Mouse (Mus musculus) left cerebral cortex, postnatal 14 days (tissue): Measurements from ENCODE around the gene Fxyd5. TPM values are rescaled to one million over a fixed set of nuclear protein-coding genes. Genes with fewer than 3 reads are reported as not detected.

Experiments
- DNase-seq, 2 experiments: peaks; one replicate each; pipeline ENCODE4 v3.0.0; 2021 to 2022; ENCODE audit warnings: low spot score in 2 of 2, mixed read lengths in 1 of 2
- intact Hi-C: fragments of 180-260 bp; cut with DNase I; formaldehyde crosslinking; loops from one replicate; pipeline ENCODE4 v1.15.1; 2025
- long read RNA-seq, 2 experiments: library from polyadenylated mRNA; stranded (forward); transcript quantifications; one replicate each; pipeline ENCODE4 v2.0.0; 2021
- total RNA-seq, 2 experiments: library from RNA; stranded (reverse); gene quantifications; 2 replicates each; pipeline ENCODE4 v1.2.3; 2021

Gene Fxyd5
- total RNA-seq: 10 to 100 TPM; 36.3 to 37.2 TPM
- long read RNA-seq, experiment 1, partial matches to known transcripts: 2 of 16 reads
- long read RNA-seq, experiment 1, other reads (novel, unspliced or antisense): 11 of 16 reads
- long read RNA-seq, experiment 2, partial matches to known transcripts: 1 of 25 reads
- long read RNA-seq, experiment 2, other reads (novel, unspliced or antisense): 22 of 25 reads

GRCm38 (mm10) chr7:31042431-31042910, at the start of gene Fxyd5:
TSS of gene Fxyd5 (minus strand) at chr7:31042481.
- intact Hi-C loops: no loop called here
- no peak for DNase-seq

GRCm38 (mm10) chr7:31089721-31090120, 47.4 kb upstream of the Fxyd5 start:
- no peak for DNase-seq
- intact Hi-C loops: no loop called here

GRCm38 (mm10) chr7:31088206-31088605, 45.9 kb upstream of the Fxyd5 start:
- intact Hi-C loops: no loop called here

DNA sequence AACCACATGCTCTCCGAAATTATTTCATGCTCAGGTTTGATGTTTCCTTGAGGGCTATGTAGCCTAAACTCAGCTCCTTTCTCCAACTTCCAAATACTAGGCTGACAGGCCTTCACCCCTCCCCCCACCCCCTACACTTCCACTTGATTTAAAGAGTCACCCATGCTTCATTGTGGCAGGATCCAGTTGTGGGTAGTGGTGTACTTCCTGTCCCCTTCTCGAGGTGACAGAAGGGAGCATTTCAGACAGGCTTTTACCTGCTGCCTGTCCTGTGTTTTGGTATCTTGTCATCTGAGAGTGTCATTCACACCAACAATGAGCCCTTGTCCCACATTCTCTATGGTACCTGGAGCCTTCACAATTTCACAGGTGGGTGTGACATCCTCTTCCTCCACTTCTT, 45.0 kb upstream of the Fxyd5 start:
- intact Hi-C loops: no loop called here
- no peak for DNase-seq

More at GRCm38 (mm10) chr7:31088206-31088605, 45.9 kb upstream of the Fxyd5 start:
- DNase-seq: no peak

DNA sequence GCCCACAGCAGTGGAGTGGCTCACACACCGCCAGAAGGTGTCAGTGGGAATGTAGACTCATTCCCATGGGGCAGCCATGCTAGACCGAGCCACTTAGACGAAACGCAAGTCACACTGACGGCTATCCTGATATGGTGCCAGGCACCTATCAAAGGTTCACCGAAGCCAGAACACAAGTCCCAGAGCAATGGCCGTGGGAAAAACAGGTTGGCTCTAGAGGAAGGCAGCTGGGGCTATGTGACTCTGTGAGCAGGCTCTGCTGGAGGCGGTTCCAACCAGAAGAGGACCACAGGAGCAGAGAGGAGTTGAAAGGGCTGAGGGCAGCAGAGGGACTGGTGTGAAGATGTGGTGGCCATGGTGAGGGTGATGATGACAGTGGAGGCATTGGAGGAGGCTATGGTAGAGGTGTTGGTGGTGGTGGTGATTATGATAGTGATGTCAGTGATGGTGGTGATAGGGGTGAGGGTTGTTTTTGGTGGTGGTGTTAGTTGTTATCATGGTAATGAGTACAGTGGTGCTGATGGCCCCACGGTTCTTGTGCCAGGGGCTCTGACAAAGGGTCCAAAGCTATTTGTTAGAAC, 44.0 kb upstream of the Fxyd5 start:
- intact Hi-C loops: no loop called here
- DNase-seq: no peak

DNA sequence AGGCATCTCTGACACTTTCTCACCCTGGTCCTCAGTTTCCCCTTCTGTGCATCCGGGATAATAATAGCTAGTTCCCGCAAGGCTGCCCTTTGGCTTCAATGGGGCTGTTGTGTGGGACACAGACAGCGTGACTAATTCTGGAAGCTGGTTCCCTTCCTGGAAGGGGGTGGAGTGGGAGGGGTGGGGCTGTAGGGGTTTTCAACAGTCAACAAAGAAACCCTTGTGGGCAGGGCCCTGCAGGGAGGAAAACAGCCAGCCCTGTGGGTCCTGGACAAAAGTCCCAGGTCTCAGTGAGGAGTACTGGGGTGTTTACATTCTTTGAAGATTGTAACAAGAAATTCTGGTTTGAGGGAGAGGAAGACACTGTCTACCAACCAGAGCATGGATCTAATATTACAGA, 42.9 kb upstream of the Fxyd5 start:
- peak in 1 of 2 experiments; percentile 37 for DNase-seq
- intact Hi-C loops: no loop called here

- DNase-seq: no peak
Observed at GRCm38 (mm10) chr7:31084140-31084539, 41.9 kb upstream of the Fxyd5 start.

GRCm38 (mm10) chr7:31082831-31083588, 40.7 kb upstream of the Fxyd5 start:
- intact Hi-C loops: no loop called here
- peak; percentile 50 to 65 for DNase-seq

More at GRCm38 (mm10) chr7:31084140-31084539, 41.9 kb upstream of the Fxyd5 start:
- intact Hi-C loops: no loop called here

- DNase-seq: no peak
- intact Hi-C loops: no loop called here
Observed at GRCm38 (mm10) chr7:31082106-31082505, 39.8 kb upstream of the Fxyd5 start.

- intact Hi-C loops: no loop called here
- DNase-seq: no peak
Observed at GRCm38 (mm10) chr7:31081106-31081505, 38.8 kb upstream of the Fxyd5 start.

GRCm38 (mm10) chr7:31080611-31081010, 38.3 kb upstream of the Fxyd5 start:
- DNase-seq: no peak
- intact Hi-C loops: no loop called here

- DNase-seq: no peak
- intact Hi-C loops: no loop called here
Observed at GRCm38 (mm10) chr7:31079670-31080069, 37.4 kb upstream of the Fxyd5 start.

GRCm38 (mm10) chr7:31077885-31078445, 35.7 kb upstream of the Fxyd5 start:
- intact Hi-C loops: no loop called here
- peak; percentile 83 to 89 for DNase-seq

GRCm38 (mm10) chr7:31077470-31077869, 35.2 kb upstream of the Fxyd5 start:
- intact Hi-C loops: no loop called here
- DNase-seq: peak in 1 of 2 experiments; percentile 58

DNA sequence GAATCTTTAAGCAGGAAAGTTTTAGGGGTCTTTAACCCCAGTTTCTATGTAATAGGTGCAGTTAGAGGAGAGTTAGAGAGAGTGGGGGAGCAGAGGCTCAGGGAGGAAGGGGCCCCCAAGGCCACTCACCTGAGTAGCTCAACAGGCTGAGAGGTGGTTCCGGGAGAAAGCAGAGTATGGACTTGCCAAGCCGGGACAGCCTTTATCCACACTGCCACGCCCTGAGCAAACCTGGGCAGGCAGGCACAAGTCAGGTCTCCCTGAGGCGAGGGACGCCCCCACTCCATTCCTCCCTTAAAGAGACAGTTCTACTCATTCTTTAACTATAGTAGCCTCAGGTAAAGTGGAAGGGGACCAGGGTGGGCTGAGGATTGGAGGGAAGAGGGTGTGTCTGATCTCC, 34.2 kb upstream of the Fxyd5 start, which contains the start of gene Fxyd3:
Gene Fxyd3, minus strand, starts transcription at position 213 of the 400 bp plus-strand sequence.
- no peak for DNase-seq

DNA sequence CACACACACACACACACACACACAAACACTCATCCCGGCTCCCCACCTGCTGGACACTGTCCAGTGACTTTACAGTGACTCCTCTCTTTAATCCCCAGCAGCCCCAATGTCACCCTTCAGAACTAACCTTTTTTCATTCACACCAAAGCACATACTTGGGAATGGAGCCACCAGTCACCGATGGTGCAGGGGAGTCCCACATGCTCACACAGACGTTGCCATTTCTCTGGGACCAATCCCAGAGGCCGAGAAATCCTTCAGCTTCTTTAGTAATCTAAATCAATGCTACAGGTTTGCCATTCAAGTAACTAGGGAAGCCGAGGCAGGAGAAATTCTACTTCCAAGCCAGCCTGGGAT, 32.4 kb upstream of the Fxyd5 start:
- intact Hi-C loops: loop anchor here (5.0 kb wide), 1 partner anchor 117 kb away; the partner anchor contains the start of gene Usf2

More for the DNA sequence above, 34.2 kb upstream of the Fxyd5 start, which contains the start of gene Fxyd3:
- intact Hi-C loops: no loop called here

DNA sequence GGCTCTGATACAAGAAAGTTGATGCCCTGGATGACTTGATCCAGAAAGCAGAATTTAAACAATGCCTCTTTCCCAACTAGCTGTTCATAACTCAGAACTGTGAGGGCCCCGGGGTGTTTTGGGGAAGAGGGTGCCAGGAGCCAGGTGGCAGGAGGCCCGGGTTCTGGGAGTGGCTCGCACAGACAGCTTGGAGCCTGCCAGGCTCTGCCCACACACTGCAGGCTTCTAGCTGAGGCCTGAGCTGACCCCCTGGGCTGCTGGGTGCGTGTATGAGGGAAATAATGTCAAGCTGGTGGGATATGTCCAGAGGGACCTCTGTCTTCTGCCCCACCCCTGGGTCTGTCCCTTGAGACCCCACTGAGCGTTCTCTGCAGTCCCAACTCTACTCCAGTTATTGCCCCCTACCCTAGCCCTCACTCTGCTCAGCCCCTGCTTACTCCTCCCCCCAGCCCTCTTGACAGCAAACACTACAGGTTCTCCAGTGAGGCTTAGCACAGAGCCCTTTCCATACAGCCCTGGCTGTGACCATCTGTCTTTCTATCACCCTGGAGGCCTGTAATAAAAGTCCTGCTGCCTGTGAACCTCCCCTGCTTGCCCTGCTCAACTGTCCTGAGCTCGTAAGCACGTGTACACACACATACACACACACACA, 31.9 kb upstream of the Fxyd5 start:
- DNase-seq: no peak
- intact Hi-C loops: loop anchor here (5.0 kb wide), 1 partner anchor 117 kb away; the partner anchor contains the start of gene Usf2

More for the DNA sequence above, 32.4 kb upstream of the Fxyd5 start:
- DNase-seq: peak in 1 of 2 experiments; percentile 48

DNA sequence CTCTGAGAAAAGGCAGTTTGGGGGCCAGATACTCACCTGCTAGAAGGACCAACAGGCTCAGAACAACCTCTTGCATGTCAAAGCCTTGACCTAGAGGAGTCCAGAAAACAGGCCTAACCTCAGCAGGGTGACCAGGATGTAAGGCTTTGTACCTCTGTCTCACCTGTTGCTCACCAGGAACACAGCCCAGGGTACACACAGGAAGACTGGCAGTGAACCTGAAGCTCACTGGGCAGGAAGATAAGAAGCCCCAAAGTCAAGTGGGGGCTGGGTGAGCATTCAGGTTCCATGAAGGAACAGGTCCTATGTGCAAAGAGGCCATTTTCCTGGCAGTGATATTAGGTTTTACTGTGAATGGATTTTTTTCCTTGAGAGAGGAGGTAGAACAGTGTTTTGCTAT, 31.3 kb upstream of the Fxyd5 start:
- intact Hi-C loops: loop anchor here (5.0 kb wide), 1 partner anchor 116 kb away; the partner anchor contains the start of gene Usf2
- DNase-seq: no peak

DNA sequence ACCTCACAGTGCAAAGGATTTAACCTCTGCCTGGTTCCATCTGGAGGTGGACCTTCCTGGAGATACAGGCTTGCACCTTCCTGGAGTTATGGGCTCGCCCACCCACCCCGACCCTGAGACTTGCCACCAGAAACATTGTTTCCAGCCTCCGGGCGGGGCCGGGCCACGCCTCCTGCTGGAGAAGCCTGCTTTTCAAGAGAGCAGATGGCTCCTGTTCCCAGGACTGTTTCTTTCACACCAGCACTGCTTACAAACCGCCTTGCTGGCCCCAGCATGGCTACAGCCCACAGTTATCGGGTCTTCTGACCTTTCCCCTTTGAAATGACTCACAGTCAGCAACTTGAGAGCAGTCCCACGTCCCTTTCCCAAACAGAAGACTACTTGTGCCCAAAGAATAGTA, 30.0 kb upstream of the Fxyd5 start:
- DNase-seq: no peak
- intact Hi-C loops: loop anchor here (5.0 kb wide), 1 partner anchor 115 kb away; the partner anchor contains the start of gene Usf2
